Mouse (Mus musculus) forebrain, postnatal 0 days (tissue): Measurements from ENCODE around the gene Palb2. TPM values are rescaled to one million over a fixed set of nuclear protein-coding genes. Genes with fewer than 3 reads are reported as not detected.
"Not testable (repeated sequence)": the region's sequence is repeated elsewhere in the genome, so short reads cannot be mapped to it uniquely, and the experiment has no call there.

Experiments
- ATAC-seq: fragments of 200-750 bp; cut with Nextera tagmentation; 2 replicates; pipeline ENCODE4 v1.8.0; 2017; ENCODE audit warnings: mild to moderate bottlenecking, moderate library complexity
- DNase-seq: peaks from one replicate; pipeline ENCODE4 v3.0.0-alpha.2; 2015
- H3K27ac ChIP-seq: fragments of 300-500 bp; sonication (generic); 2 replicates; pipeline ENCODE4 v1.5.1; 2014; ENCODE audit warnings: low read depth, mild to moderate bottlenecking, antibody characterized with exemption, low read length, moderate library complexity, mixed read lengths
- H3K27me3 ChIP-seq: fragments of 300-500 bp; sonication (generic); 2 replicates; pipeline ENCODE4 v1.6.1; 2014; ENCODE audit warnings: mild to moderate bottlenecking, low read length, mixed read lengths; ENCODE audit not compliant: insufficient read depth
- H3K36me3 ChIP-seq: fragments of 300-500 bp; sonication (generic); 2 replicates; pipeline ENCODE4 v1.6.1; 2014; ENCODE audit warnings: mild to moderate bottlenecking, moderate library complexity; ENCODE audit not compliant: insufficient read depth
- H3K4me1 ChIP-seq: fragments of 300-500 bp; sonication (generic); 2 replicates; pipeline ENCODE4 v1.6.1; 2014; ENCODE audit warnings: antibody characterized with exemption; ENCODE audit not compliant: insufficient read depth
- H3K4me2 ChIP-seq: fragments of 300-500 bp; sonication (generic); 2 replicates; pipeline ENCODE4 v1.6.1; 2014; ENCODE audit warnings: low read depth, mild to moderate bottlenecking, moderate library complexity
- H3K4me3 ChIP-seq: fragments of 300-500 bp; sonication (generic); 2 replicates; pipeline ENCODE4 v1.5.1; 2014; ENCODE audit warnings: low read depth, low read length, mixed read lengths
- H3K9ac ChIP-seq: fragments of 300-500 bp; sonication (generic); 2 replicates; pipeline ENCODE4 v1.6.1; 2014; ENCODE audit warnings: mild to moderate bottlenecking
- H3K9me3 ChIP-seq: fragments of 300-500 bp; sonication (generic); 2 replicates; pipeline ENCODE4 v1.6.1; 2016; ENCODE audit warnings: low read length
- CTCF ChIP-seq: sonication (generic); IDR thresholded peaks from 2 replicates; pipeline ENCODE4 v1.5.1; 2016; ENCODE audit warnings: antibody characterized with exemption, control low read depth, low read depth
- WGBS: fragments of 180-500 bp; shearing (Covaris S2); extraction: QIAGEN DNeasy Blood & Tissue Kit; methylation state at CpG from one replicate; pipeline ENCODE4 v1.1.7; 2014; 5-methylcytosine and 5-hydroxymethylcytosine counted together
- polyA plus RNA-seq: library from polyadenylated mRNA; unstranded; fragments of >200 nt; fragmentation: Nextera tagmentation; extraction: Ambion mirVana; gene quantifications from 2 replicates; pipeline ENCODE4 v1.2.1, GENCODE M21; 2015
- total RNA-seq: library from RNA; depleted of rRNA; stranded (reverse); fragments of >200 nt; gene quantifications from 2 replicates; pipeline ENCODE4 v1.2.3, GENCODE M21; 2014

The Palb2 gene
- total and polyA plus RNA-seq, 2 experiments from 2014 or later = 1.4 to 4.1 TPM

DNA sequence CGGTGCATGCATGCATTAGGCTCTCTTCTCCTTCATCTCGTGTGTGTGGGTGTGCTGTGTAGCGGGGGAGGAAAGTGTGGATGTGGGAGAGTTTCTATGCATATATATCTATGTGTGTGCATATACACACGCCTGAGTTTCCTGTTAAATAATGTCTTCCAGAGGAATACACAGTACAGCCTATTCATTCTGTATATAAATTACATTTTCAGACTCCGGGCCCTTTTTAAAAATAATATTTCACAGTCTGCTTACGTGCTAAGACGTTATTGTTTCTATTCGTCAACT, 497 bp upstream of the Palb2 start:
- peaks cover 28% of the 10 kb centered on the region for H3K36me3 ChIP-seq
- H3K27me3 ChIP-seq = no peaks in the 10 kb centered on the region
- peak overlapping the region; percentile 89 for H3K4me2 ChIP-seq
- peaks cover 8% of the 10 kb centered on the region; the same call in 1 of the 2 replicates for H3K4me1 ChIP-seq
- peak; percentile 37 for ATAC-seq
- no peak for TF ChIP-seq CTCF
- DNase-seq = no peak
- peak overlapping the region; percentile 86 for H3K27ac ChIP-seq
- H3K9ac ChIP-seq = peak overlapping the region; percentile 87
- H3K4me3 ChIP-seq = peak overlapping the region; percentile 96
- 17% methylated on average over 8 of the region's 8 CpGs for WGBS
- H3K9me3 ChIP-seq = no peaks in the 10 kb centered on the region

DNA sequence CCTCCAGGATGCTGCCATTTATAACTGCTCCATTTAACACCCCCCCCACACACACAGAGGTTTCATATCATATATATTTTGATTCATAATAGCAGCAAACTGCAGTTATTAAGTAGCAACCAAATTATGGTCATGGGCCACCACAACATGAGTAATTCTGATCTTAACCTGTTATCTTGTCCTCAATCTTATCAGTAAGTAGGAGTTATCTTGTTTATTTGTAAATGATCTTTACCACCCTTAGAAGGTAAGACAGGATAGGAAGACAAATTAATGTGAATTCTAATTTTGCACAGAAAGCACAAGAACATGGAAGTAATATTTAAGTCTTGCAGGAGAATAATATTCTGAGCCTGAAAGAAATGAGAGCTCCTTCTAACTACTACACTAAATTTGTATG, 951 bp downstream of the Palb2 start:
- H3K4me1 ChIP-seq = peaks cover 8% of the 10 kb centered on the region; the same call in 1 of the 2 replicates
- peaks cover 25% of the 10 kb centered on the region for H3K36me3 ChIP-seq
- H3K27ac ChIP-seq = no peak overlapping the region
- H3K9ac ChIP-seq = no peak overlapping the region
- peak overlapping the region; percentile 89; the same call in 1 of the 2 replicates for H3K4me2 ChIP-seq
- no peak for ATAC-seq
- peak overlapping the region; percentile 96; the same call in 1 of the 2 replicates for H3K4me3 ChIP-seq
- H3K27me3 ChIP-seq = no peaks in the 10 kb centered on the region
- H3K9me3 ChIP-seq = no peaks in the 10 kb centered on the region
- no peak for DNase-seq
- TF ChIP-seq CTCF = no peak

DNA sequence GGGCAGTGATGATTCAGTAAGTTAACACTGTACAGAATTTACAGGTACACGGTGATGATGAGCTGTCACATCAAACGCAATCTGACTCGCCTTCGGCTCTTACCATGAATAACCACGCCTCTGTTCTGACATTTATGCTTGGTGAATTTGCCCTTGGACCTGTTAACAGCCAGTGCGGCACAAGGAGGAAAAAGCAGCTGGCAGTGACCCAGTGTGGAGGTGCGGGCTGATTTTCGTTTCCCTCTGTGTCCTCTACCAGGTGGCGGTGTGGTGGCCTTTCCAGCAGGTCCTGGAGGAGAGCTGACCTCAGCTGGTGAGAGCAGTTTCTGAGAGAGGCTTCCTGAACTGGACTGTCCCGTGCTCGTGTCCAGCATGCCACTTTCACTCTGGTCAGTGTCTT, 5.8 kb downstream of the Palb2 start:
- H3K27me3 ChIP-seq = no peaks in the 10 kb centered on the region
- WGBS = 92% methylated on average over 11 of the region's 11 CpGs
- no peak overlapping the region for H3K4me3 ChIP-seq
- no peaks in the 10 kb centered on the region for H3K9me3 ChIP-seq
- DNase-seq (no peak), ATAC-seq (no peak)
- H3K4me1 ChIP-seq = no peaks in the 10 kb centered on the region
- H3K27ac ChIP-seq = no peak overlapping the region
- no peak overlapping the region for H3K4me2 ChIP-seq
- peaks cover 6% of the 10 kb centered on the region for H3K36me3 ChIP-seq
- TF ChIP-seq CTCF = no peak
- no peak overlapping the region for H3K9ac ChIP-seq

DNA sequence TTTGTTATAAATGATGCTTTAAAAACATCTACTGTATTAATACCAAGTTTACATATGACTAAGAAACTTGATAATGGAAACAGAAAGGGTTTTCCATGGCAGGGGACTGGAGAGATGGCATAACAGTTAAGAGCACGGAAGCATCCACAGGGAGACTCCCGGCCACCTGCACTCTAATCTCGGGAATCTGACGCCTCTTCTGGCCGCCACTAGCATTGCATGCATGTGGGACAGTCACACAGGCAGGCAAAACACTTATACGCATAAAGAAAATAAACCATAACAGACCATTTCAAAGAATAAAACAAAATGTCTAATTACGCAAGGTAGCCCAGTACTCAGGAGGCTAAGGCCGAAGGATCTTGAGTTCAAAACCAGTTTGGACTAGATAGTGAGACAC, 7.1 kb downstream of the Palb2 start:
- no peaks in the 10 kb centered on the region for H3K27me3 ChIP-seq
- H3K9ac ChIP-seq = no peak overlapping the region
- no peak overlapping the region for H3K27ac ChIP-seq
- no peaks in the 10 kb centered on the region for H3K4me1 ChIP-seq
- peak; percentile 22; the same call in 1 of the 2 replicates for TF ChIP-seq CTCF
- no peak overlapping the region for H3K4me3 ChIP-seq
- DNase-seq (no peak), ATAC-seq (no peak)
- H3K9me3 ChIP-seq = no peaks in the 10 kb centered on the region
- WGBS = 75% methylated on average over 8 of the region's 8 CpGs
- H3K36me3 ChIP-seq = peaks cover 8% of the 10 kb centered on the region
- H3K4me2 ChIP-seq = no peak overlapping the region

DNA sequence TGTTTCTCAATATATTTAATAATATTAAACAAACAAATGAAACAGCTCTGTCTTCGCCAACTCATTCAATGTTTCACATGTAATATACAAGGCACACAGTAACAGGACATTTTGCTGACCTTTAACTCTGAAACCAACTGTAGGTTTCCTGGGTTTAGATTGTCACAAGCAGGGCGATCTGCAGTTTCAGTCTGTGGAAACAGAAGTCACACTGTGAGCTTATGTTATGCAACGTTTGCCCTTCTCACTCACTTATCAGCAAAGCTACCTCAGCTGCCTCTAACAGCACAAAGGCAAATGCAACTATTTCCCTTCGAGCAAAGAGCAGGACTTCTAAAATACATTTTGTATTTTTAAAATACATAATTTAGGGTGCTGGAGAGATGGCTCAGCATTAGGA, 9.3 kb downstream of the Palb2 start:
- no peak for DNase-seq
- WGBS = 85% methylated on average over 4 of the region's 4 CpGs
- Histone ChIP-seq H3K27ac (no peak overlapping the region), H3K9me3 (no peaks in the 10 kb centered on the region), H3K4me2 (no peak overlapping the region), H3K4me3 (no peak overlapping the region), H3K36me3 (peaks cover 9% of the 10 kb centered on the region), H3K9ac (no peak overlapping the region), H3K4me1 (no peaks in the 10 kb centered on the region), H3K27me3 (no peaks in the 10 kb centered on the region)
- ATAC-seq = no peak
- TF ChIP-seq CTCF = no peak

DNA sequence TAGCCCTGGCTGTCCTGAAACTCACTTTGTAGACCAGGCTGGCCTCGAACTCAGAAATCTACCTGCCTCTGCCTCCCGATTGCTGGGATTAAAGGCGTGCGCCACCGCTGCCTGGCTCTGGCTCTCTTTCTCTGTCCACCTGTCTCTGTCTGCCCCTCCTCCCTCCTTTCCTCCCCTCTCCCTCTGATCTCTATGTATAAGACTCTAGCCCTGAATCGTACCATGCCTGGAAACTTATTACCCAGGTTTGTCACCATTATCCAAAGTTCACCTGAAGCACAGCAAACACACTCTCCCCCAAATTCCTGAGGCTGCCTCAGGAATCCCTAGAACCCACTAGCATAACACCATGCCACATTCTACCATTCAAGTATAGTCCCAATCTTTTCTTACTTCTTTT, 24.6 kb downstream of the Palb2 start:
- H3K4me1 ChIP-seq = no peaks in the 10 kb centered on the region
- H3K4me3 ChIP-seq = no peak overlapping the region
- H3K4me2 ChIP-seq = no peak overlapping the region
- no peak overlapping the region for H3K27ac ChIP-seq
- H3K9me3 ChIP-seq = no peaks in the 10 kb centered on the region
- TF ChIP-seq CTCF = no peak
- H3K9ac ChIP-seq = no peak overlapping the region
- DNase-seq (no peak), ATAC-seq (no peak)
- WGBS = 92% methylated on average over 6 of the region's 6 CpGs
- peaks cover 5% of the 10 kb centered on the region; the same call in 1 of the 2 replicates for H3K36me3 ChIP-seq
- no peaks in the 10 kb centered on the region for H3K27me3 ChIP-seq

DNA sequence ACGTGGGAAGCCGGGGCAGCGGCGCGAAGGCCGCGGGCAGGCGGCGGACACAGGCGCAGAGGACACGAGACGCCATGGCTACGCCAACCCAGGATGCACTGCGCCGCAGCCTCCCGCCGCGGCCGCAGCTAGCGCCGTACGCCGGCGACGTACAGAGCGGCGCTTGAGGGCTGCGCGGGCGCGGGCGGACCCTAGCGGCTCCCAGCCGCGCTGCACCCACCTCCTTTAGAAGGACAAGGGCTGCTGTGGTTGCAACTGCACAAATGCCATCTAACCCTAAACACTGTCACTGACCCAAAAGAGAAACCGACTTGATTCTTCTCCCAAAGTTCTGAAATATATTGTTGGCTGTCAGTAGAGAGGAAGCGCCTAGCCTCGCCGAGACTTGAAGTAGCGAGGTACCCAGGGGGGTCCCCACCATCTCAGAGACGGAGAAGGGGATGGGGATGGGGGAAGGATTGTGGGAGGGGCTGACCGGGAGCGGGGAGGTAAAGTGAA, 31.0 kb downstream of the Palb2 start, which contains the start of gene Ndufab1:
Gene Ndufab1 (minus strand): TSS at position 140 of the 498 bp plus-strand sequence.
- no peaks in the 10 kb centered on the region for H3K9me3 ChIP-seq

DNA sequence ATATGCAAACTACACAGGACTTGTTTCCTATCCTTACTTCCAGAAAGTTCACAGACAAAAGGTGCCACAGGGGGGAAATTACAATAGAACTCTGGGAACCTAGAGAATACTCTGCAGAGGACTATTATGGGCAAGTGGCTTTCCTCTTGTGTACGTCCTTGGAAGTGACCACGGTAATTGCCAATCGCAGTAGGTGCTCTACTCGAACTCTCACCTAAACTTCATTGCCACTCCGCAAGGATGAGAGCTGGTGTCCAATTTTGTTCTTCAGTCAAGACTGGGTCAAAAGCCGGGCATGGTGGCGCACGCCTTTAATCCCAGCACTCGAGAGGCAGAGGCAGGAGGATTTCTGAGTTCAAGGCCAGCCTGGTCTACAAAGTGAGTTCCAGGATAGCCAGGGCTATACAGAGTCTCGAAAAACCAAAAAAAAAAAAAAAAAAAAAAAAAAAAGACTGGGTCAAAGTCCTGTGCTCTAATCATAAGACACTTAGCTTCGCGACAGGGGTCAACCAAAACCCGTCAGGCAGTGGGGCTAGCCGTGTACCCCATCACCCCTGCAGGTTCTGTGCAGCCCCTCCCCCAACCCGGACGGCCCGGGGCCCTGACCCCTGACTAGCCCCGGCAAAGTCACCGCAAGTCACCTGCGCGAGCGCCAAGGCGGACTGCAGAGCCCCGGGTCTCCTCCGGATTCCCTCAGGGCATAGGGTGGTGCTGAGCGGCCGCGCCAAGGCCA, 31.6 kb downstream of the Palb2 start:
- Histone ChIP-seq H3K36me3 (peaks cover 16% of the 10 kb centered on the region), H3K4me2 (peak overlapping the region; percentile 57), H3K4me3 (peak overlapping the region; percentile 67), H3K27ac (0 out of 2 replicates have a peak overlapping the region, but pooled peaks have one; percentile 40), H3K9ac (peak overlapping the region; percentile 82)
- not testable (repeated sequence) for H3K9me3 ChIP-seq, H3K27me3 ChIP-seq, H3K4me1 ChIP-seq
- peak; percentile 29 for DNase-seq
- 6% methylated on average over 25 of the region's 28 CpGs for WGBS
- ATAC-seq = peak; percentile 33; the same call in 1 of the 2 replicates

More for the DNA sequence above, 31.0 kb downstream of the Palb2 start, which contains the start of gene Ndufab1:
- Histone ChIP-seq H3K27ac (peak within 1 kb of the TSS; percentile 42; the same call in 1 of the 2 replicates), H3K4me3 (peak within 1 kb of the TSS; percentile 67), H3K36me3 (peaks cover 12% of the 10 kb centered on the region), H3K27me3 (no peaks in the 10 kb centered on the region), H3K4me2 (peak within 1 kb of the TSS; percentile 57), H3K4me1 (peaks cover 5% of the 10 kb centered on the region), H3K9ac (peak within 1 kb of the TSS; percentile 82)
- peak; percentile 89 for TF ChIP-seq CTCF
- ATAC-seq (peak; percentile 100), DNase-seq (peak; percentile 96)
- under 1% methylated on average over 36 of the region's 43 CpGs for WGBS
